Mouse (Mus musculus) layer of hippocampus, postnatal 25 days (tissue): Measurements from ENCODE around the gene Krt6b. TPM values are rescaled to one million over a fixed set of nuclear protein-coding genes. Genes with fewer than 3 reads are reported as not detected.
"Not testable (repeated sequence)": the region's sequence is repeated elsewhere in the genome, so short reads cannot be mapped to it uniquely, and the experiment has no call there.

Experiments used
- DNase-seq, 2 experiments: peaks; one replicate each; pipeline ENCODE4 v3.0.0; 2022; ENCODE audit warnings: mixed read lengths in 2 of 2, low spot score in 1 of 2; ENCODE audit errors: extremely low spot score in 1 of 2
- total RNA-seq, 2 experiments: library from RNA; stranded (reverse); gene quantifications; 2 replicates each; pipeline ENCODE4 v1.2.3; 2021

Krt6b gene
- not detected for total RNA-seq

GRCm38 (mm10) chr15:101680187-101680586, at the start of gene Krt6b:
Krt6b (minus strand) TSS chr15:101680287.
- DNase-seq = no peak

DNA sequence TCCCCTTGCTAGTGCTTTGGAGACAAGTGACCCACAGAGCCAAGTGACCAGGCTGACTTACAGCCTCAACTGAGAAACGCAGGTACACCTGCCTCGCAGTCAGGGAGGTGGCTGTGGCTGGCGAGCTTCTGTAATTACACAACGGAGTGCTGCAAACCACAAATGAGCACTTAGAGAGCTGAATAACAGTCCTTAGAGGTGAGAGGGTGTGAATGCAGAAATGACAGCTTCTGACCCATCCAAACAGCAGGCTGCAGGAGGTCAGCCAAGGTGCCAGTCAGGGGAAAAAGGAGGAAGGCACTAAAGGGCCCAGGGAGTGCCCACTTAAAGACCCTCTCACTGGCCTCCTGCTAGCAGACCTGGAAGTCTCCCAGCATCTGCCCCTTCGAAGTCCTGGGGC, 44.6 kb upstream of the Krt6b start:
- DNase-seq = no peak

DNA sequence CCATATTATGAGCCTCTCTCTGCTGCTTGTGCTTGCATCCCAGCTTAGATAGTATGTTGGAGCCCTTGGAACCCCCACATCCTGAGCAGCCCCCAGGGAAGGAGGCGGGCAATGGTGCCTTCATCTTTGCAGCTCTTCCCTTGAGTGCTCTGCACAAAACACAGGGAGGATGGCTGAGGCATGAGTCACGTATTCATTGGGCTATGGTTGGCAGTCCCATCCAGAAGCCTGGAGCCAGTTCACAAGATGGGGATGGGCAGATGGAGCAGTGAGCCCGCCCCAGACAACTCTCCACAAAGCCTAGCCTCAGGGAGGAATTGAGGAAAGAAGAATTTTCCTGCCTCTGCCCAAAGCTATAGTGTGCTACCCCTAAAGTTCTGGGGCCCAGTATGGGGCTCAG, 35.7 kb upstream of the Krt6b start:
- DNase-seq = no peak

GRCm38 (mm10) chr15:101714356-101714755, 34.3 kb upstream of the Krt6b start:
- DNase-seq = no peak

DNA sequence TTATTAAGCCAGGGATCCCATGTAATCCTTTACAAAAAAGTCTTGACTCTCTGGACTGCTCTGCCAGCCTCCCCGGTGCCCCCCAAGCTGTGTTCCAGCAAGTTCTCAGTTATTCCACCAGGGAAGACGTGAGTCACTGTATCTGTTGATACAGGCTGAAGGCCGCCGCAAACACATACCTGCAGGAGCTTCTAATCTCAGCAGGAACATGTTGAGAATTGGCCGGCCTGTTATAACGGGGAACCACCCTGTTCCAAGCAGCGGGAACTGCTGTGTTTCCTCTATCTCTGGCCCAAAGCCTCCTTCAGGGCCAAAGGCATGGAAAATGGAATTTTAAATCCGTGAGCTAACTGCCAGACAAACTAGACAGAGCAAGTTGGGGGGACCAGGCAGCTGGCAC, 33.6 kb upstream of the Krt6b start:
- DNase-seq = no peak

GRCm38 (mm10) chr15:101712720-101713119, 32.6 kb upstream of the Krt6b start, which contains the start of gene Krt5:
Krt5 (minus strand) TSS chr15:101712898.
- DNase-seq = no peak

DNA sequence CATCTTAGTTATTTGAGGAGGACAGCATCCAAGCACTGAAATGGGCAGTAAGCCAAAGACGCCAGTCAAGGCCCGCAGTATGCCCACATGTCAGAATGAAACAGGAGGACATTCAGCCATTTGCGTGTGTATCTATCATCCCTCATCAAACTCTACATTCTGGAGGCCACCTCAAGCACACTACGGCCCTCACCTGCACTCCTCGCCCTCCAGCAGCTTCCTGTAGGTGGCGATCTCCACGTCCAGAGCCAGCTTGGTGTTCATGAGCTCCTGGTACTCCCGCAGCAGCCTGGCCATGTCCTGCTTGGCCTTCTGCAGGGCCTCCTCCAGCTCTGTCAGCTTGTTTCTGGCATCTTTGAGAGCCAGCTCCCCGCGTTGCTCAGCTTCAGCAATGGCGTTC, 28.6 kb upstream of the Krt6b start:
- DNase-seq = no peak

GRCm38 (mm10) chr15:101707454-101707853, 27.4 kb upstream of the Krt6b start:
- no peak for DNase-seq

- DNase-seq = no peak
These were observed 24.0 kb upstream of the Krt6b start for GRCm38 (mm10) chr15:101704066-101704465.

- DNase-seq = no peak
These were observed 22.3 kb upstream of the Krt6b start for GRCm38 (mm10) chr15:101702380-101702779.

DNA sequence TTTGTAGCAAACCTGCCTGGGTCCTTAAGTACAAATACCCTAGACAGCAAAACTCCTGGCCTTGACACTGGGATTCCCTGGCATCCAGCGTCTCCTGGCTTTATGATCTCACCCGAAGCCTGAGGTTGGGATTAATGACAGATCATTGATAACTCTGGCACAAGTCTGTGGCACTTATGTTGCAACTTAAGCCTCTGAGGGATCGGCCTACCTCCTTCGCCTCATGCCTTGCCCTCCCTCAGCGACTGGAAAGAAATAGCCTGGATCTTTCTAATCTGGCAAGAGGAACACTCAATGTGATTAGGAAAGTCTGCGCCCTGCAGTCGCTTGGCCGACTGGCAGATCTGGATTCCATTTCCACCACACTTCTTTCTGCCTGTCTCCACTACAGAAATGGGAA, 19.8 kb upstream of the Krt6b start:
- DNase-seq = no peak

GRCm38 (mm10) chr15:101699192-101699591, 19.1 kb upstream of the Krt6b start:
- no peak for DNase-seq

- no peak for DNase-seq
These were observed 17.5 kb upstream of the Krt6b start for GRCm38 (mm10) chr15:101697326-101698188.

GRCm38 (mm10) chr15:101694207-101694606, 14.1 kb upstream of the Krt6b start, which contains the start of gene Krt6a:
Krt6a (minus strand) TSS chr15:101694307.
- DNase-seq = no peak

- not testable (repeated sequence) for DNase-seq
These were observed 10.4 kb upstream of the Krt6b start for GRCm38 (mm10) chr15:101690460-101690859.

- no peak for DNase-seq
These were observed 8.1 kb upstream of the Krt6b start for GRCm38 (mm10) chr15:101688161-101688560.

- no peak for DNase-seq
These were observed 4.1 kb downstream of the Krt6b start for GRCm38 (mm10) chr15:101675978-101676377.

DNA sequence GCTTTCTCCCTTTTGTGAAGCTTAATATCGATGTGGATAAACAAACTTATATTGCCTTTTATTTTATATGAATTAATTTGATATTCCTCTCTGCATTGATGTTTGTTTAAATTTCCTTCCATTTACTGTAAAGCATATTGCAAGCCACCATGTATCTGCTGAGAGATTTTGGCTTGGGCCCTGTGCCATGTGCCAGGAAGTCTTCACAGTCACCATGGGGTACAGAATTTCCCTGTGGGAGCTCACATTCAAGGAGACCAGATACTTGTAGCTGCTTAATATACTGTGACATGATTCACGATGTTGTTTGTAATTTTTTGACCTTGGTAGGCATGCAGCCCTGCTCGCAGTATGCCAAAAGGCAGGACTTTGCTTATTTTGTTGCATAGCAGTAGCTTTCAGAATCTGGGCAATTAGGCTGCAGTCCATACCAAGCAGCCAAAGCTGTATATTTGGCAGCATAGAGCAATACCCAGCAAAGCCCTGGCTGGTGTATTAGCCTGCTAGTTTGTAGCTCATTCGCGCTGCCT, 27.3 kb downstream of the Krt6b start:
- no peak for DNase-seq

DNA sequence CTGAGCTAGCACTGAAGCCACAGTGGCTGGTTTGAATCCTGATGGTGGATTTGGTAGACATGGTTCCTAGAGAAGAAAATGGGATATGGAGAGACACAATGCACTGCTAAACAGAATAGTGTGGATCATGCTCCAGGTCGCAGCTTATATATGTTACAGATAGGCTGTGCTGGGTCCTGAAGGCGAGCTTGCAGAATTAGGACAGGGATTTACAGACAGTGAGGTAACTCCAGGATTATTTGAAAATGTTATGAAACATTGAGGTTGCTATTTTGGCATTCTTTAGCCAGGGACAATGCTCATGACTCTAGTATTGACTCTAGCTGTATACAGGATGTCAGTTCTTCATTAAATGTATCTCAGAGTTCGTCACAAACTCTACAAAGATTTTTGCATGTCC, 32.8 kb downstream of the Krt6b start, which contains the start of gene Gm5478:
Gm5478 (minus strand) TSS at position 101 of the 400 bp plus-strand sequence.
- DNase-seq = no peak

GRCm38 (mm10) chr15:101627884-101628283, 52.2 kb downstream of the Krt6b start, which contains the start of gene Gm5414:
Gm5414 (minus strand) TSS chr15:101628188.
- no peak for DNase-seq
